Mouse (Mus musculus) monocyte, adult 5-6 weeks (primary cell): ENCODE results near the gene Tbcb. TPM values are rescaled to one million over a fixed set of nuclear protein-coding genes. Genes with fewer than 3 reads are reported as not detected.
"Not testable (repeated sequence)": the region's sequence is repeated elsewhere in the genome, so short reads cannot be mapped to it uniquely, and the experiment has no call there.

Experiments
- ATAC-seq: fragments of 153-309, 156-312 bp; replicated peaks from 2 replicates; pipeline ENCODE4 v1.8.0; 2017; ENCODE audit warnings: mild to moderate bottlenecking; ENCODE audit not compliant: low TSS enrichment, insufficient number of reproducible peaks, severe bottlenecking, poor library complexity, low FRiP score
- total RNA-seq: library from RNA; stranded (forward); fragments of 200-1000, 200-491, 200-594 nt; gene quantifications from 3 replicates; pipeline ENCODE4 v1.2.3, GENCODE M21; 2017

Gene Tbcb
- total RNA-seq, 1 experiment from 2014 or later, result 37.0 TPM

DNA sequence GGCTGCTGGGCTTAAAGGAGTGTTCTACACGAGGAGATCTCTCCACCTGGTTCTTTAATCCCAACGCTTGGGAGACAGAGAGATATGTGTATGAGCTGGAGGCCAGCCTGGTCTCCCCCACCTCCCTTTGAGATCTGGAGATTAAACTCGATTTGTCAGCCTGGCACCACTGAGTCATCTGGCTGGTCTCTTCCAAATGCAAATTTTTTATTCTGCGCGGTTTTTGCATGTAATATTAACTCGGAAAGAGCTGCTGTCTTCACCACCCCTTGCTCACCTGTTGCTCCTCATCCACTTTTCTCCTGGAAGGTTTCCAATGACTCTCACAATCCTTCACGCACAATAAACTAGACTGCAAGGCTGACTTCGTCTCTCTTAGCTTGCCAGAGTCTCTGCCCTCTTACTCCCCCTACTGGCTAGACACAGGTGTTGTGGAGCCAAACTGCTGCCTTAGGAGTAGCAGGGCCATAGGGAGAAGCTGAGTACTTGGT, 33.5 kb downstream of the Tbcb start, which contains the start of gene Capns1:
Gene Capns1, minus strand, starts transcription at position 331 of the 491 bp plus-strand sequence.
- peak; percentile 73 for ATAC-seq

DNA sequence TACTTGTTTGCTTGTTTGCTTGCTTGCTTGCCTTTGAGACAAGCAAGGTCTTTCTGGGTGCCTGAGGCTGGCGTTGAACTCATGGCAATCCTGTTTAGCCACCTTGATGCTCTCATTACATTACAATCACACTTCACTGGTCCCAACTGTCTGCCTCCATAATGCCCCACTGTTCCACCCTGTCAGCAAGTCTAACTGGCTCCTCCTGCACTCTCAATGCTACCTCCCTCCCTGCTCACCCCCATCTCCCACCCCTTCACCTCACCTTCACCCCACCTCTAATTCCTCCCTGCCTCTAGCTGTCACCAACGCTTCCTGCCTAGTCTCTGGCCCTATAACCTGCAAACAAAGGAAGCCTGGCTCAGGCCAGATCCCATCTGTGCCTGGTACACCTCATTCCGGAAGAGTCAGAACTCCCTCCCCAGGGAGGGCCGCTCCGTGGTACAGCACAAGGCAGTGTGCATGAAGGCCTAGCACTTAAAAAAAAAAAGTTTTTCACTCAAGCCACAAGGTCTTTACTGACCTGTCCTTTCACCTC, 34.4 kb downstream of the Tbcb start:
- no peak for ATAC-seq

DNA sequence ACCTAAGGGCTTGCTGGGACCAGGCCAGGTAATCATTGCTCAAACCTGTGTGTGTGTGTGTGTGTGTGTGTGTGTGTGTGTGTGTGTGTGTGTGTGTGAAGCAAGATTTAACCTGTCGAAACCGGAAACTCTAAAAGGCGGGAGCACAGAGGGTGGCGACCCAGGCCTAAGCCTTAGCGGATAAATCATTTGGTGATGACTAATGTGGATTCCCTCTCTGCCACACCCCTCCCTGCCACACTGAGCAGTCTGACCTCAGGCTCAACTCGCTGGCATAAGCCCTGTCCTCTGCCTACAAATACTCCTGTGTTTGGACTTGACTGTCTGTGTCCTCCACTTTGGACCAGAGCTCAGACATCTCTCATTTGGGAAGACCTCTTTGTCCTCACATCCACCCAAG, 35.9 kb downstream of the Tbcb start:
- ATAC-seq, result no peak

DNA sequence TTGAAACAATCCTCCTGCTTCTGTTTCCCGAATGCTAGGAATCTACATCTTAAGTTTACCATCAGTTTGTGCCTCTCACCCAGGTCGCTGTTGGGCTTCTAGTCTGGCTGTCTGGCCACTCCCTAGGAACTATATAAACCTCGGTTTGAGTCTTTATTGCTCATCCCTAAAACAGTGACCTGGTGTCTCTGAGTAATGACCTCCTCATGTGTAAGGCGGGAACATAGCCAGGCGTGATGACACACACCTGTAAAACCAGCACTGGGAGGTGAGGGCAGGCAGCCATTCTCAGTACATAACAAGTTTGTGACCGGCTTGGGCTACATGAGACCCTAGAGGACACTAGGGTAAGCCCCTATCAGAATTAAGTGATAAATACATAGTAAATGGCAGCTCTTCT, 36.6 kb downstream of the Tbcb start:
- no peak for ATAC-seq

DNA sequence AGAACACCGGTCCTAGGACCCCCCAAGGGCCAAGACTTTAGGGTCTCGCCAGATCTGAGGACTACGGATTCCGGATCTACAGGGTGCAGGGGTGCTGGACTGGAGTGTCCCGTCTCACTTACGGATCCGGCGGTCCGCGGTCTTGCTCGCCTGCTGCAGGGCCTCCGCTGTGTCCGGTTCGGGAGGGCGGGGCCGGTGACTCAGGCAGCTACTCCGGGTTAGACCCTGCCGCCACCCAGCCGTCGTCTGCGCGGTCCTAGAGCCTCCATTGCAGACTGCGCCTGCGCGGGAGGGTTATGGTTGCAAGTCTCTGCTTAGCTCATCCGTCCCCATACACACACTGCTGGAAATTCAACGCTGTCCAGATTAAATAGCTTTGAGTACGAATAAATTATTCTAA, 37.2 kb downstream of the Tbcb start:
- ATAC-seq, result peak; percentile 90

DNA sequence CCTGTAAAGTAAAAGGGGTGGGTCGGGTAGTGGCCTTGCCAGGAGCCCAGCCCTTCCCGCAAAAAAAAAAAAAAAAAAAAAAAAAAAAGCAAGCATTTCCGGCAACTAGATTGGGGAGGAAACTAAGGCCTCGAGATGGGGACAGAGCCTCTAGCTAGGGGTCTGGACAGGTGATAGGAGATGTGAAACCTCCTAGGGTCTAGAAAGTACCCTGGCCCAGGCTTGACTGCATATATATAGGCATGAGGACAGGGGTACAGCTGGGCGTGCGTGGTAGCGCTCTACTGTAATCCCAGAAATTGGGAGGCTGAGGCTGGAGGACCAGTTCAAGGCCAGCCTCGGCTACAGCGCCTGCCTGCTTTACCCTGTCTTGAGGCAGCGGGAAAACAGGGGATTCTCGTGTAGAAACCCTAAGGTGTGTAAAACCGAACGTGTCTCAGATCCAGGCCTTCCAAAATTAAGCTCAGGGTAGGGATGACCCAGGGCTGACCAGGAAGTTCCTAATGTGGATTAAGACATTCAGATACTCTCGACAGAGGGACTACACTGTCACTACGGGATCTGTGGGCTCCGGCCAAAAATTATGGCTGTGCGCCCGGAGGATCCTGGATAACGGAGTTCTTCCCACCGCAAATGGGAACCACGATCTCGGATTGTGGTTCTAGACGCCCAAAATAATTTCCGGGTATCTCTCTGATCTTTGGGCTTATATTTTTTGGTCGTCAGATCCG, 37.8 kb downstream of the Tbcb start:
- ATAC-seq, result no peak

DNA sequence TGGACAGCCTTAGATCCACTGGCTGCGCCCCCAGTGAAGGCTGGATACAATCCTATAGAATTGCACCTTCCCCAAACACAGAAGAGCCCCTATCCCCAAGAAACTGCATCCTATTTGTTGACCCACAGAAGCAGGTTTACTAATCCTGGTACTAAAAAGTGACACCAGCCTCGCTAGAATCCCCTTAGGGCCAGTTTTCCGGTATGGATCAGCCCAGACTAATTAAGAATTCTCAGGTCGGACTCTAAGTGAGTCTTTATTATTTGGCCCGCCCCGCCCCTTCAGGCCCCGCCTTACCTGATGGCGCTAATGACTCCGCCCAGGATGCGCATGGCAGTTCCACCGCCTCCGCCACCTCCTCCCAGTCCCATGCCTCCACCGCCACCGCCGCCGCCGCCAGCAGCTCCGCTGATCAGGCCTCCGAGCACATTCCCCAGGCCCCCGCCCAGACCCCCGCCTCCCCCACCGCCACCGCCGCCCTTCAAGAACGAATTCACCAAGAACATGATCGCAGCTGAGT, 38.4 kb downstream of the Tbcb start:
- peak; percentile 67 for ATAC-seq

DNA sequence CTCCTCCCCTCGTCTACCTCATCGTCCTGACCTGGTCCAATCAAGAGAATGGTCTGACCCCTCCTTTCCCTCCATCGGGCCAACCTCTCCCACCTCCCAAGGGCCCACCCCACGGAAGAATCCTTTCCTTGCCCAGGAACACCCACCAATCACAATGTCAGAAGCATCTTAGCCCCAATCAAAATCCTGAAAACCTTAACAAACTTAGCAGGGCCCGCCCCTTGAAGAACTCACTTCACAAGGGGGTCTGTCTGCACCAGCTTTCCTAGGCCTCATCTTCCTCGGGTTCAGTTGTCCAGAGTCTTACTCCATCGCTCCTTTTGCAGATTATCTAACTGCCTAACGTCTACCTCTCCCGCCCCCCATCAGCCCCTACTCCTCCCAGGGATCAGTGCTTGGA, 39.1 kb downstream of the Tbcb start:
- ATAC-seq, result no peak

DNA sequence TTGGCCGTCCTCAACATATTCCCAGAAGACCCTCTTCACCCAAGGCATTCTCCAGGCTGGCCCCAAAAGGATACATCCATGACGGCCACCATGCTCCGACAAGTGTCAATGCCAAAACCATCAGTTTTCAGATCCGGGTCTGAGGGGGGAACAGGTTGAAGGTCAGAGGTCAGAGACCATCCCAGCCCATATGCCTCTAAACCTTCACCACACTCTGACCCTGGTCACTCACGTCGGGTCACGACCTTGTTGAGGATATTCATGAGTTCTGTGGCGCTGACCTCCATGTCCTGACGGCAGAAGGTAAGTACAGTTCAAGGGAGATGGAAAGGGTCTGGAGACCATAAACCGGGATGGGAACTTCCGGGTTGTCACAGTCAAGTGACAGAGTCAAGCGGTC, 40.0 kb downstream of the Tbcb start:
- no peak for ATAC-seq

DNA sequence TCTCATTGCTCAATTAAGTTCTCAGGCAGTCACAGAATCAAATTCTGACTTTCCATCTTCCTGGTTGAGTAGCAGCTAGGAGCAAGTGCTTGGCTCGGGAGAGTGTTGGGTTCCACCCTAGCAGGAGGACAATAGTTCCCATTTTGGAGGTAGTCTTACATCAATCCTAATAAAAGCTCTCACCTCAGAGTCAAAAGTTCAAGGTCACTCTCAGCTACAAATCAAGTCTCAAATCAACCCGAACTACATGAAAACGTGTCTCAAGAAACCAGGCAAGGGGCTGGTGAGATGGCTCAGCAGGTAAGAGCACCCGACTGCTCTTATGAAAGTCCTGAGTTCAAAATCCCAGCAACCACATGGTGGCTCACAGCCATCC, 43.0 kb downstream of the Tbcb start:
- ATAC-seq, result no peak

DNA sequence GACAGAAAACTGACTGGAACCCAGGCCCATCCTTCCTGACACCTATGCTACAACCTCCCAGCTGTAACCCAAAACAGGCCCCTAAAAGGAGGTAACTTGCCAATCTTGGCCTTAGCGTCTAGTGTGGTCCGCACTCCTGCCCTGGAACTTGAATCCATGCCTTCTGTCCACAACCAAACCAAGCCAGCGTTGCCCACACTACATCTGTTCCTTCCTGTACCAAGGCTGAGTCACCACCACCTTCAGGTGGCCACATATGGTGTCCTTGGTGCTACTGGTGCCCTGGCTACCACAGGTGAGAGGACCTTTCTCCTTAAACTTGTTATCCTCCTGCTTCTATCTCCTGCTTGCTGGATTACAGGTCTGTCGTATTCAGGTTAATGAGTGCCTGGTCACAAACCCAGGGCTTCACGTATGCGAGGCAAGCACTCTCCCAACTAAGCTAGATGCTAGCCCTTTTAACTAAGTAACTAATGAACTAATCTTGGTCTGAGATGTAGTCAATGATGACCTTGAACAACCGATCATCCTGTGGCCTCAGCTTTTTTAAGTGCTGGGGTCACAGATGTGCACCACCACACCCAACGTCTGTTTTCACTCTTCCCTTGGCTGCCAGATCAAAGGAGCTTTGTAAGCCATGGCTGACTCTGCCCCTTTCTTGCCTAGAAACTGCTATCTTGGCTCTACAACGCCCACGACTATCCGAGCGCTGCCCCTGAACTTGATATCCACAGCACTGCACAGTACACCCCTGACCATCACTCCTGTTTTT, 43.5 kb downstream of the Tbcb start:
- ATAC-seq, result no peak

DNA sequence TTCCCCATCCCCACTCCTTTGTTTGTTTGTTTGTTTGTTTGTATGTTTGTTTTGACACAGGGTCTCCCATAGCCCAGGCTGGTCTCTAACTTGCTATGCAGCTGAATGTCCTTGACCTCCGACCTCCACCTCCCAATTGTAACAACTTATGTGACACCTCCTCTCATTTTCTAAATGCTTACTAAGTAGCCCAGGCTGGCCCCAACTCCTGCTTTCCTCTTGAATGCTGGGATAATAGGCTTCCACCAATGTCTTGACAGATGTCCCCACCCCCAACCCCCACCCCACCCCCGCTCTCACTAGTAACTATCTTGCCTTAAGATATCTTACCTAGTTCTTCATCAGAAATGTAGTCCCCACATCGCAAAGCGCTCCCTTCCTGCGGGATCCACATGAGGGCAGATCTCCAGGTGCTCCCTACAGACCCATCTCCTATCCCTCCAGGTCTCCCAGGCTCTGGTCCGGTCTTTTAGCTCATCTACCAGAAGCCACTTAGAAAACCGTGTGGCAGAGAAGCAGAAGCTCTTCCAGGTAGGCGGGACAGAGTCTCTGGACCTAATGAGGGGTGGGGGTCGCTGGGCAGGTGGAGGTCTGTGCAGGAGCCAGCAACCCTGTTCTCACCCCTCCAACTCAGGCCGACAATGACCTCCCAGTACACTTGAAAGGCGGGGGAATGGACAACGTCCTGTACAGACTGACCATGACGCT, 47.3 kb downstream of the Tbcb start:
- no peak for ATAC-seq

DNA sequence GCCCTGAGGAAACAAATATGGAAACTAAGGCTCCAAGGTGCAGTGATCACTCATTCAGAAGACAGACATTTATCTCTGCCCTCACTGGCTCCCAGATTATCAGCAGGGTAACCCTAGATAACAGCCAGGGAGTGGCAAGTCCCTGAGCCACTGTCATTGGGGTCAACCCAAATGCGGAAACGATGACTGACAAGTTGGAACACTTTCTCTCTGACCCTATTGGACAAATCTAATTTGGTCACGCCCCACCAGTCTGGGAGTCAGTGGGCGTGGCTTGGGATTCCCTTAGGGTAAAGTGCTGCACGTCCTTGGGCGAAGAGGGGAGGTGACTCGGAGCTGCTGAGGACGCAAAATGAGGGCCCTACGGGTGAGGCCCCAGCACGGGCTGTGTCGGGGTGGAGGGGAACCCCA, 48.2 kb downstream of the Tbcb start, which contains the start of gene Cox7a1:
Gene Cox7a1, plus strand, starts transcription at position 266 of the 411 bp plus-strand sequence.
- peak; percentile 91 for ATAC-seq

DNA sequence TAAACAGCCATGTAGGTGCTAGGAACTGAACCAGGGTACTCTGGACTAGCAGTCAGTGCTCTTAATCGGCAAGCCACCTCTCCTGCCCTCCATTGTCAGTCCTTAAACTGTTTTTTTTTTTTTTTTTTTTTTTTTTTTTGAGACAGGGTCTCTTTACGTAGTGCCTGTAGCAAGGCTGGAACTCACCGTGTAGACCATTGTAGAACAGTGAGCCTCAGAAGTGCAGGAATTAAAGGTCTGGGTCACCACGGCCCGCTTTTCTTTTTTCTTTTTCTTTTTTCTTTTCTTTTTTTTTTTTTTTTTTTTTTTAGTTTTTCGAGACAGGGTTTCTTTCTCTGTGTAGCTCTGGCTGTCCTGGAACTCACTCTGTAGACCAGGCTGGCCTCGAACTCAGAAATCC, 48.9 kb downstream of the Tbcb start:
- ATAC-seq, result not testable (repeated sequence)

DNA sequence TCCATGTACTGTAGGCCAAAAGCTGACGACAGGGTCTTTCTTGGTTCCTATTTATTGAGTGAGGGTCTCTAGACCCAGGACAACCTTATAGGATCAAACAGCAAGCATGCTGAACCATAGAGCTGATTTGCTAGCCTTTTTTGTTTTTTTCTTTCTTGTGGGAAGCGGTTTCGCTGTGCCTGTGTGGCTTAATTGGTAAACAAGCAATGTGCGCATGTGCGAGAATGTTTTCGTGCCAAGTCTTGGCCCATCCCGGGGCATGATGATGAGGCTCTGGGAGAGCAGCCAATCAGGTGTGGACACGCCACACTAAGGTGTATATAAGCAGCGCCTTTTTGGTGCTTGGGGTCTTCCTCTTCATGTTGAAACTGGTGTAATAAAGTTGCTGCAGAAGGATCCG, 50.1 kb downstream of the Tbcb start:
- not testable (repeated sequence) for ATAC-seq

DNA sequence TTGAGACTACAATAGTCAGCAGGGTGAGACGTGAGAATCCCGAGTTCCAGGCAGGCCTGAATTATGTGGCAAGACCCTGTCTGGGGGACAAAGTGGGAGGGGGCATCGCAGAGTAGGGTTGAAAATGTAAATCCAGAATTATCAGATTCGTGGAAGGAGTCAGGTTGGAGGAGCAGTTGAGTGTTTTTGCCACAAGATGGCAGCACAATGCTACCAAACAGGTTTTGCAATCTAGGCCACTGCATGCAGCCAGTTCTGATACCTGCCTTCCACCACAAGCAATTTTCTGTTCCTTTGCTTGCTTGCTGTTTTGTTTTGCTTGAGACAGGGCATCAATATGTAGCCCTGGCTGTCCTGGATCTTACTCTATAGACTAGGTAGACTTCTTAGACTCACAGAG, 50.8 kb downstream of the Tbcb start:
- ATAC-seq, result peak; percentile 66

DNA sequence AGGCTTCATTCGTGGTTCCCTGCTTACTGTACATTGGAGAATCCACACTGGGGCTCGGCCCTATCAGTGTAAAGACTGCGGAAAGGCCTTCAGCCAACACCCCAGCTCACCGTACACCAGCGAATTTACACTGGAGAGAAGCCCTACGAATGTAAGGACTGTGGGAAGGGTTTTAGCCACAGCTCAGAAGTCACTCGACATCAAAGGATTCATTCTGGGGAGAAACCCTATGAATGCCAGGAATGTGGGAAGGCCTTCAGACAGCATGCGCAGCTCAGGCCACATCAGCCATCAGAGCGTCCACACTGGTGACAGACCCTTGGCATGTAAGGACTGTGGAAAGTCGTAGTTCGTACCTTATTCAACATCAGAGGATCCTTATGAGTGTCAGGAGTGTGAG, 53.8 kb downstream of the Tbcb start:
- ATAC-seq, result no peak

DNA sequence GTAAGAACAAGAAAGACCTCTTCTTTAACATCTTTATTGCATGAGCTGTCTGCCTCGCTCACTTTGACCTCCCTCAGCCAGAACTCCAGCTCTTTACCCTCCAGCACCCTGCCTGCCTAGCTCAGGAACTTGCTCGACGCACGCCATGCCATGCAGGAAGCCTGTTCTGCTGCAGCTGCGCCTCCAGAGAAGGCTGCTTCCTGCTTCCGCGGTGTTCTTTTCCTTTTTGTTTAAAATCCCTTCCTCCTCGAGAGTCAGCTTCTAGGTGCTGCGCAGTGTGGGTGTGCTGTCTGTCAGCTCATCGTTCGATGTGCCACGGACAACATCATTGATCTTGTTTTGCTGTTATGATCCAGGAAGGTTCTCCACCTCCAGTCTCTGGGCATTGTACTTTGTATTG, 55.6 kb downstream of the Tbcb start:
- ATAC-seq, result no peak
